Mouse (Mus musculus) MN1 (cell line): Measurements from ENCODE around the gene Cxcl9.

Experiments
- DNase-seq: peaks from one replicate; pipeline ENCODE4 v3.0.0-alpha.2; 2016; ENCODE audit warnings: low spot score

Cxcl9 gene

GRCm38 (mm10) chr5:92340606-92341005 is 12.7 kb upstream of the Cxcl9 start:
- no peak for DNase-seq

- no peak for DNase-seq
These were observed 8.9 kb upstream of the Cxcl9 start for GRCm38 (mm10) chr5:92336743-92337142.

- DNase-seq = peak; percentile 80
These were observed 4.5 kb upstream of the Cxcl9 start for GRCm38 (mm10) chr5:92332359-92332840.

GRCm38 (mm10) chr5:92331635-92332338 is 3.9 kb upstream of the Cxcl9 start, which contains the start of gene Art3:
Gene Art3, plus strand, starts transcription at chr5:92331827.
- DNase-seq = no peak

- no peak for DNase-seq
These were observed 3.2 kb upstream of the Cxcl9 start for GRCm38 (mm10) chr5:92331122-92331521.

- DNase-seq = no peak
These were observed 512 bp downstream of the Cxcl9 start for GRCm38 (mm10) chr5:92327367-92327766.

- peak; percentile 87 for DNase-seq
These were observed 4.6 kb downstream of the Cxcl9 start for GRCm38 (mm10) chr5:92323264-92323663.

- no peak for DNase-seq
These were observed 5.3 kb downstream of the Cxcl9 start for GRCm38 (mm10) chr5:92322612-92323011.

- no peak for DNase-seq
These were observed 6.1 kb downstream of the Cxcl9 start for GRCm38 (mm10) chr5:92321631-92322400.

GRCm38 (mm10) chr5:92318596-92318995 is 9.3 kb downstream of the Cxcl9 start:
- DNase-seq = no peak

GRCm38 (mm10) chr5:92318119-92318518 is 9.8 kb downstream of the Cxcl9 start:
- no peak for DNase-seq

- no peak for DNase-seq
These were observed 14.1 kb downstream of the Cxcl9 start for GRCm38 (mm10) chr5:92313776-92314175.

- peak; percentile 88 for DNase-seq
These were observed 15.7 kb downstream of the Cxcl9 start for GRCm38 (mm10) chr5:92312046-92312715.

- peak; percentile 93 for DNase-seq
These were observed 18.0 kb downstream of the Cxcl9 start, which contains the start of gene Sdad1 for GRCm38 (mm10) chr5:92309681-92310511. Gene Sdad1, minus strand, starts transcription at chr5:92310479.

GRCm38 (mm10) chr5:92304291-92304690 is 23.6 kb downstream of the Cxcl9 start:
- DNase-seq = no peak

GRCm38 (mm10) chr5:92302149-92302840 is 25.6 kb downstream of the Cxcl9 start:
- no peak for DNase-seq

GRCm38 (mm10) chr5:92294525-92294924 is 33.4 kb downstream of the Cxcl9 start:
- no peak for DNase-seq

- DNase-seq = no peak
These were observed 36.0 kb downstream of the Cxcl9 start for GRCm38 (mm10) chr5:92291652-92292414.

GRCm38 (mm10) chr5:92287840-92288239 is 40.0 kb downstream of the Cxcl9 start:
- peak; percentile 75 for DNase-seq

- no peak for DNase-seq
These were observed 44.8 kb downstream of the Cxcl9 start for GRCm38 (mm10) chr5:92283107-92283506.
